Mouse (Mus musculus) liver, adult 2 months (tissue): ENCODE results near the gene Npm3. TPM values are rescaled to one million over a fixed set of nuclear protein-coding genes. Genes with fewer than 3 reads are reported as not detected.

ENCODE experiments used
- DNase-seq: peaks from one replicate; pipeline ENCODE4 v3.0.0-alpha.2; 2011; ENCODE audit warnings: low read depth, low spot score; ENCODE audit errors: extremely low read depth
- H3K27ac ChIP-seq: fragments of 200-500 bp; replicated peaks from 2 replicates; pipeline ENCODE4 v1.5.1; 2012; ENCODE audit warnings: low read depth, mild to moderate bottlenecking, control low read depth, inconsistent platforms, low read length; ENCODE audit not compliant: insufficient read depth
- H3K27me3 ChIP-seq: fragments of 200-500 bp; 2 replicates; pipeline ENCODE4 v1.6.1; 2012; ENCODE audit warnings: mild to moderate bottlenecking, moderate library complexity, low read length, inconsistent platforms; ENCODE audit not compliant: control insufficient read depth, insufficient read depth
- H3K36me3 ChIP-seq: fragments of 200-500 bp; 2 replicates; pipeline ENCODE4 v1.6.1; 2012; ENCODE audit warnings: low read length, inconsistent platforms; ENCODE audit not compliant: control insufficient read depth, insufficient read depth
- H3K4me1 ChIP-seq: fragments of 200-500 bp; 2 replicates; pipeline ENCODE4 v1.6.1; 2011; ENCODE audit warnings: low read length; ENCODE audit not compliant: control insufficient read depth, insufficient read depth
- H3K4me3 ChIP-seq: fragments of 200-500 bp; 2 replicates; pipeline ENCODE4 v1.5.1; 2011; ENCODE audit warnings: low read depth, mild to moderate bottlenecking, control low read depth, low read length, moderate library complexity; ENCODE audit not compliant: insufficient read depth
- H3K79me2 ChIP-seq: fragments of 200-500 bp; 2 replicates; pipeline ENCODE4 v1.6.1; 2012; ENCODE audit warnings: inconsistent platforms, mild to moderate bottlenecking, low read length, moderate library complexity; ENCODE audit not compliant: control insufficient read depth, insufficient read depth
- H3K9ac ChIP-seq: fragments of 200-500 bp; 2 replicates; pipeline ENCODE4 v1.6.1; 2012; ENCODE audit warnings: low read depth, mild to moderate bottlenecking, control low read depth, inconsistent platforms, low read length
- CTCF ChIP-seq: fragments of 200-500 bp; IDR thresholded peaks from 2 replicates; pipeline ENCODE4 v1.5.1; 2011; ENCODE audit warnings: low read depth, low read length, control low read depth
- POLR2A ChIP-seq: fragments of 200-500 bp; IDR thresholded peaks from 2 replicates; pipeline ENCODE4 v1.6.1; 2011; ENCODE audit warnings: low read length, control low read depth; ENCODE audit not compliant: insufficient read depth; ENCODE audit errors: extremely low read depth
- whole genome bisulfite sequencing: fragments of 180-500 bp; shearing (Covaris S2); methylation state at CpG from one replicate; pipeline ENCODE4 v1.1.7; 2018; 5-methylcytosine and 5-hydroxymethylcytosine counted together
- polyA plus RNA-seq: library from polyadenylated mRNA; depleted of rRNA; stranded (reverse); fragments of >200 nt; gene quantifications from 2 replicates; pipeline ENCODE4 v1.2.3, GENCODE M21; 2012
- total RNA-seq: library from RNA; depleted of rRNA; stranded (reverse); fragments of >200 nt; gene quantifications from 2 replicates; pipeline ENCODE4 v1.2.3, GENCODE M21; 2014

Npm3 gene
- total and polyA plus RNA-seq, 2 experiments: 23.0 to 32.2 TPM

DNA sequence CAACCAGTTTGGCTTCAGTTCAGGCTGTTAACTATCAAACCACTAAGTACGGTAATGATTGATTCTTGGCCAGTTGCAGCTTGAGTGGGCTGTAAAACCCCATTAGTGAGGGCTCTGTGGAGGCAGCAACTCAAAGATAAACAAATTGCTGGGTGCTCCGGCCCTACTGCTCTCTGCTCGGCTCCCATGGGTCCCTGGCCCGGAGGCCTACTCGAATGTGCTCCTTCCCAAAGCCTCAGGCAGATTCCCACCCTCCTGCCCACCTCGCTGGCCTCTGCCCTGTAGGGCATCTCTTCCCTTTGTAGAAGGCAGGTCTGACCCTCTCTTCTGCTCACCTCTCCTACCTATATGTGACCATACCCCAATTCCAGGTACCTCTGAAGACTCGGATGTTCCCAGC lies 14.6 kb downstream of the Npm3 start:
- no peak overlapping the region for H3K27ac ChIP-seq
- H3K27me3 ChIP-seq: peaks cover 8% of the 10 kb centered on the region
- no peak for DNase-seq
- no peak for TF ChIP-seq POLR2A
- TF ChIP-seq CTCF: no peak
- H3K36me3 ChIP-seq: no peaks in the 10 kb centered on the region
- H3K4me3 ChIP-seq: no peak overlapping the region
- H3K79me2 ChIP-seq: no peaks in the 10 kb centered on the region
- 53% methylated on average over 7 of the region's 7 CpGs for WGBS
- H3K9ac ChIP-seq: no peak overlapping the region
- no peaks in the 10 kb centered on the region; the same call in 1 of the 2 replicates for H3K4me1 ChIP-seq

DNA sequence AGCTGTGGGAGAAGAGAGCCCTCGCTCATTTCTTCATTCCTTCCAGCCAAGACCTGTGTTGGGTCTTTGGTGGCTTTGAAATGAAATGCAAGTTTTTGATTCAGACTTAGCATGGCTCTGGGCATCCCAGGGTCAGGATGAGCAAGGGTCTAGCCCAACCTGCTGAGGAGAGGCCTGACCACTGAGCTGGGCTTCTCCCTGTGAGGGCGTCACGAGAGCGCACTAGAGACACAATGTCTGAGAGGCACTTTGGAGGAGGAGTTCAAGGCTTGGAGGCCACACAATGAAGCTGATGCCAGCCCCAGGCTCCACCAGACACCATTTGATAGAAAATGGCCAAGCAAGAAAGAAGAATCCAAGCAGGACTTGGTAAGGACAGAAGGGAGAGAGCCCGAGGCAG lies 15.2 kb downstream of the Npm3 start:
- no peak overlapping the region for H3K27ac ChIP-seq
- 85% methylated on average over 5 of the region's 5 CpGs for WGBS
- H3K9ac ChIP-seq: no peak overlapping the region
- DNase-seq: no peak
- no peaks in the 10 kb centered on the region for H3K79me2 ChIP-seq
- H3K27me3 ChIP-seq: peaks cover 8% of the 10 kb centered on the region
- H3K4me1 ChIP-seq: no peaks in the 10 kb centered on the region; the same call in 1 of the 2 replicates
- H3K36me3 ChIP-seq: no peaks in the 10 kb centered on the region
- TF ChIP-seq POLR2A (no peak), CTCF (no peak)
- H3K4me3 ChIP-seq: no peak overlapping the region

DNA sequence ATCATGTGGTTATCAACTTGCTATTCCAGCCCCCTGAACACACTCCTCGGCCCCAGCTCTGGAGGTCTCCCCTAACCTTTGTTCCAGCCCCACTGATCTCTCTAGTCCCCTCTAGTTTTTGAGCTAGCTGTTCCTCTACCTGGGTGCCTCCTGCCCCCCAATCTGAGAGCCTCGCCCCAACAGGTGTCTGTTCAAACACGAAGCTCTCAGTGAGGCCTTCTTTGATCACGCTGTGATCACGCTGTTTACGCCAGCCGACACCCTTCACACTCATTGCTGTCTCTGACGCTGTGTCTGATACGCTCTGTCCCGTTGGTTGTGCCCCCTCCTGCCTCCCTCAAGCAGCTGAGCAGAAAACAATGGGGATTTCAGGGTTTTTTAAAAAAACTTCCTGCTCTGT lies 15.8 kb downstream of the Npm3 start:
- 30% methylated on average over 10 of the region's 10 CpGs for WGBS
- peaks cover 8% of the 10 kb centered on the region for H3K27me3 ChIP-seq
- no peak overlapping the region for H3K9ac ChIP-seq
- H3K27ac ChIP-seq: no peak overlapping the region
- H3K79me2 ChIP-seq: no peaks in the 10 kb centered on the region
- no peak for DNase-seq
- H3K4me1 ChIP-seq: no peaks in the 10 kb centered on the region; the same call in 1 of the 2 replicates
- TF ChIP-seq CTCF (no peak), POLR2A (no peak)
- no peaks in the 10 kb centered on the region for H3K36me3 ChIP-seq
- H3K4me3 ChIP-seq: no peak overlapping the region

DNA sequence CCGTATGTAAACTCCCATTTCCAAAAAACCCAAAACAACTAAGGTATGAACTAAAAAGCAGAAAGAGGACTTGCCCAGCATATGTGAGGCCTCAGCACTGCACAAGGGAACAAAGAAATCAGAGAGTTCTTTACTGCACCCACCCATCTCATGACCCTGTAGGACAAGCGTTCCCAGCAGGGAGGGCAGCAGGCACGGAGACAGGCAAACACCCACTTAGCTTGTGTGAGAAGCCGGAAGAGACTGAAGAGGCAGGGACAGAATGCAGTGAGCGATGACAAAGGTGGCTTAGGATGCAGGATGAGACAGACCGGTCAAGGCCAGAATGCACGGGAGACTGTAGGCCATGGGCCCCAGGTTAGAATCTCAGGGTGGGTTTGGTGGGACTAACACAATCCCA lies 17.7 kb downstream of the Npm3 start:
- 94% methylated on average over 7 of the region's 7 CpGs for WGBS
- Histone ChIP-seq H3K79me2 (no peaks in the 10 kb centered on the region), H3K36me3 (no peaks in the 10 kb centered on the region), H3K4me3 (no peak overlapping the region), H3K4me1 (no peaks in the 10 kb centered on the region), H3K27ac (no peak overlapping the region), H3K27me3 (no peaks in the 10 kb centered on the region; the same call in 1 of the 2 replicates), H3K9ac (no peak overlapping the region)
- DNase-seq: no peak
- no peak for TF ChIP-seq POLR2A
- TF ChIP-seq CTCF: no peak

DNA sequence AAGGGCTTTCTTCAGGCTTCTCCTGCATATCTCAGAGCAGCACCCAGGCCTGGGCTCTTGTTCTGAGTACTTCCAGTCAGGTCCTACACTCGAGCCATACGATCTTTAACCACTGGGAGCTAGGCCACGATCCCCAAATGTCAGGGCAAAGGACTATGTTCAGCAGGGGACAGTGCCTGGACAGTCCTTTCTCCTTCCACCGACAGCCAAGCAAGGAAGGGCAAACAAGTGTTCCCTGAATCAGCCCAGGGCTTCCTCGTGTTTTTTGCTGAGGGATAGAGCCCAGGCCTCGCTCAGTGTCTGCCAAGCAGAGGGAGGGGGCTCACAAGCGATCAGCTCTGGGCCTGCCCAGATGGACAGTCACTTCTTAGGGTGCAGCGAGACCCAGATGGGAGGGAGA lies 19.3 kb downstream of the Npm3 start:
- Histone ChIP-seq H3K36me3 (no peaks in the 10 kb centered on the region), H3K27me3 (no peaks in the 10 kb centered on the region)
- 75% methylated on average over 8 of the region's 8 CpGs for WGBS

DNA sequence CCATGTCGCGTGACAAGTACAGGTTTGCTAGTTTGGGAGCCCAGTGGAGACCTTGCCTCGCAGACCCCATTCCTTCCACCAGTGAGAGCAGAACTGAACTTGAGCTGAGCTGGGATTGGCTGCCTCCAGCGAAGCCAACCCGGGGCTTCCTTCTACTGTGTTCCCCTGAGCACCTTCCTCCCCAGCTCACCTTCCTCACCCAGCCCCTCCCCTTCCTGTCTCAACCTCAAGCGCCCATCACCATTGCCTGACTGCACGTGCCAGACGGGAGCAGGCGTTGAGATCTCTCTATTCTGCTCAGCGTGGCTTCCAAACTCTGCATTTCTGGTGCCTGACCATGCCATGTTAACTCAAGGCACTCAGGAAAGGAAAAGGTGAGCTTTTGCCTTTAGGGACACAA lies 22.2 kb downstream of the Npm3 start:
- WGBS: 78% methylated on average over 10 of the region's 10 CpGs
- no peaks in the 10 kb centered on the region for H3K27me3 ChIP-seq
- no peak for TF ChIP-seq CTCF
- no peak for TF ChIP-seq POLR2A
- H3K36me3 ChIP-seq: no peaks in the 10 kb centered on the region
- H3K4me3 ChIP-seq: no peak overlapping the region
- no peaks in the 10 kb centered on the region for H3K4me1 ChIP-seq
- no peak for DNase-seq
- no peak overlapping the region for H3K27ac ChIP-seq
- H3K79me2 ChIP-seq: no peaks in the 10 kb centered on the region
- H3K9ac ChIP-seq: no peak overlapping the region

More for the DNA sequence above, 19.3 kb downstream of the Npm3 start:
- Histone ChIP-seq H3K4me1 (no peaks in the 10 kb centered on the region), H3K4me3 (no peak overlapping the region), H3K27ac (no peak overlapping the region), H3K79me2 (no peaks in the 10 kb centered on the region), H3K9ac (no peak overlapping the region)
- no peak for DNase-seq
- TF ChIP-seq POLR2A (no peak), CTCF (no peak)
